Mouse (Mus musculus) kidney, embryonic 15.5 days (tissue): Measurements from ENCODE around the gene R3hdm2. TPM values are rescaled to one million over a fixed set of nuclear protein-coding genes. Genes with fewer than 3 reads are reported as not detected.

Experiments used
- ATAC-seq: fragments of 200-750 bp; cut with Nextera tagmentation; replicated peaks from 2 replicates; pipeline ENCODE4 v1.8.0; 2017; ENCODE audit warnings: moderate TSS enrichment; ENCODE audit not compliant: low FRiP score
- H3K27ac ChIP-seq: fragments of 300-500 bp; sonication (generic); 2 replicates; pipeline ENCODE4 v1.5.1; 2015; ENCODE audit warnings: mild to moderate bottlenecking, inconsistent platforms
- H3K27me3 ChIP-seq: fragments of 300-500 bp; sonication (generic); 2 replicates; pipeline ENCODE4 v1.6.1; 2015; ENCODE audit warnings: inconsistent platforms
- H3K36me3 ChIP-seq: fragments of 300-500 bp; sonication (generic); 2 replicates; pipeline ENCODE4 v1.6.1; 2015; ENCODE audit warnings: inconsistent platforms
- H3K4me1 ChIP-seq: fragments of 300-500 bp; sonication (generic); 2 replicates; pipeline ENCODE4 v1.6.1; 2015; ENCODE audit warnings: inconsistent platforms
- H3K4me2 ChIP-seq: fragments of 300-500 bp; sonication (generic); 2 replicates; pipeline ENCODE4 v1.6.1; 2015; ENCODE audit warnings: moderate library complexity, mild to moderate bottlenecking, inconsistent platforms
- H3K4me3 ChIP-seq: fragments of 300-500 bp; sonication (generic); replicated peaks from 2 replicates; pipeline ENCODE4 v1.5.1; 2015; ENCODE audit warnings: mild to moderate bottlenecking, inconsistent platforms
- H3K9ac ChIP-seq: fragments of 300-500 bp; sonication (generic); 2 replicates; pipeline ENCODE4 v1.6.1; 2015; ENCODE audit warnings: mild to moderate bottlenecking, inconsistent platforms
- H3K9me3 ChIP-seq: fragments of 300-500 bp; sonication (generic); replicated peaks from 2 replicates; pipeline ENCODE4 v1.6.1; 2016; ENCODE audit warnings: inconsistent platforms
- WGBS: fragments of 180-500 bp; shearing (Covaris S2); methylation state at CpG from one replicate; pipeline ENCODE4 v1.1.7; 2015; ENCODE audit warnings: mixed read lengths; 5-methylcytosine and 5-hydroxymethylcytosine counted together
- polyA plus RNA-seq: library from polyadenylated mRNA; unstranded; fragments of >200 nt; fragmentation: Nextera tagmentation; extraction: Ambion mirVana; gene quantifications from 2 replicates; pipeline ENCODE4 v1.2.1, GENCODE M21; 2015

Gene R3hdm2
- polyA plus RNA-seq, 1 experiment from 2014 or later, result 34.7 TPM

GRCm38 (mm10) chr10:127429538-127429937 is 49.4 kb downstream of the R3hdm2 start:
- no peaks in the 10 kb centered on the region; the same call in 1 of the 2 replicates for H3K36me3 ChIP-seq
- no peak overlapping the region for H3K9ac ChIP-seq
- no peak overlapping the region for H3K4me2 ChIP-seq
- H3K27ac ChIP-seq, result no peak overlapping the region
- no peak overlapping the region for H3K4me3 ChIP-seq
- ATAC-seq, result no peak
- H3K27me3 ChIP-seq, result no peaks in the 10 kb centered on the region
- no peaks in the 10 kb centered on the region for H3K9me3 ChIP-seq
- peaks cover 11% of the 10 kb centered on the region for H3K4me1 ChIP-seq
- WGBS, result 38% methylated on average over 1 of the region's 1 CpGs

GRCm38 (mm10) chr10:127432466-127432865 is 52.3 kb downstream of the R3hdm2 start:
- Histone ChIP-seq H3K4me2 (no peak overlapping the region), H3K36me3 (peaks cover 7% of the 10 kb centered on the region), H3K4me3 (no peak overlapping the region), H3K4me1 (no peaks in the 10 kb centered on the region), H3K9ac (no peak overlapping the region), H3K27me3 (no peaks in the 10 kb centered on the region), H3K9me3 (no peaks in the 10 kb centered on the region), H3K27ac (no peak overlapping the region)
- 91% methylated on average over 4 of the region's 4 CpGs for WGBS
- ATAC-seq, result no peak

GRCm38 (mm10) chr10:127437354-127438113 is 57.4 kb downstream of the R3hdm2 start:
- no peaks in the 10 kb centered on the region for H3K27me3 ChIP-seq
- no peak overlapping the region for H3K27ac ChIP-seq
- 86% methylated on average over 5 of the region's 5 CpGs for WGBS
- no peak for ATAC-seq
- no peak overlapping the region for H3K4me3 ChIP-seq
- no peak overlapping the region for H3K4me2 ChIP-seq
- H3K9ac ChIP-seq, result no peak overlapping the region
- no peaks in the 10 kb centered on the region for H3K9me3 ChIP-seq
- H3K36me3 ChIP-seq, result peaks cover 7% of the 10 kb centered on the region
- H3K4me1 ChIP-seq, result 0 out of 2 replicates have a peak, but pooled peaks cover 3% of the 10 kb centered on the region

- ATAC-seq, result no peak
- peaks cover 75% of the 10 kb centered on the region for H3K36me3 ChIP-seq
- no peaks in the 10 kb centered on the region for H3K27me3 ChIP-seq
- no peak overlapping the region for H3K4me2 ChIP-seq
- no peak overlapping the region for H3K4me3 ChIP-seq
- no peaks in the 10 kb centered on the region for H3K4me1 ChIP-seq
- 91% methylated on average over 1 of the region's 1 CpGs for whole genome bisulfite sequencing
- H3K9ac ChIP-seq, result no peak overlapping the region
- H3K27ac ChIP-seq, result no peak overlapping the region
- H3K9me3 ChIP-seq, result no peaks in the 10 kb centered on the region
Measured at GRCm38 (mm10) chr10:127453701-127454100, 73.6 kb downstream of the R3hdm2 start.

GRCm38 (mm10) chr10:127462411-127463096 is 82.4 kb downstream of the R3hdm2 start:
- ATAC-seq, result no peak
- no peak overlapping the region for H3K27ac ChIP-seq
- no peaks in the 10 kb centered on the region for H3K4me1 ChIP-seq
- H3K9me3 ChIP-seq, result no peaks in the 10 kb centered on the region
- H3K27me3 ChIP-seq, result no peaks in the 10 kb centered on the region
- H3K4me3 ChIP-seq, result no peak overlapping the region
- no peak overlapping the region for H3K9ac ChIP-seq
- 84% methylated on average over 5 of the region's 5 CpGs for WGBS
- no peak overlapping the region for H3K4me2 ChIP-seq
- H3K36me3 ChIP-seq, result peaks cover 93% of the 10 kb centered on the region

GRCm38 (mm10) chr10:127471281-127471988 is 91.3 kb downstream of the R3hdm2 start:
- no peaks in the 10 kb centered on the region for H3K27me3 ChIP-seq
- peaks cover 14% of the 10 kb centered on the region; the same call in 1 of the 2 replicates for H3K4me1 ChIP-seq
- H3K36me3 ChIP-seq, result peaks cover 61% of the 10 kb centered on the region
- no peak overlapping the region; the same call in 1 of the 2 replicates for H3K27ac ChIP-seq
- 57% methylated on average over 15 of the region's 15 CpGs for WGBS
- no peak overlapping the region for H3K9ac ChIP-seq
- no peak for ATAC-seq
- no peaks in the 10 kb centered on the region for H3K9me3 ChIP-seq
- H3K4me3 ChIP-seq, result no peak overlapping the region
- no peak overlapping the region for H3K4me2 ChIP-seq

GRCm38 (mm10) chr10:127472722-127473121 is 92.6 kb downstream of the R3hdm2 start:
- peaks cover 27% of the 10 kb centered on the region for H3K4me1 ChIP-seq
- no peak overlapping the region for H3K9ac ChIP-seq
- no peaks in the 10 kb centered on the region for H3K27me3 ChIP-seq
- no peak overlapping the region for H3K4me3 ChIP-seq
- WGBS, result 90% methylated on average over 9 of the region's 9 CpGs
- no peak overlapping the region for H3K4me2 ChIP-seq
- peaks cover 66% of the 10 kb centered on the region for H3K36me3 ChIP-seq
- H3K27ac ChIP-seq, result no peak overlapping the region
- no peak for ATAC-seq
- H3K9me3 ChIP-seq, result no peaks in the 10 kb centered on the region

- H3K36me3 ChIP-seq, result peaks cover 65% of the 10 kb centered on the region
- H3K9me3 ChIP-seq, result no peaks in the 10 kb centered on the region
- ATAC-seq, result no peak
- peaks cover 33% of the 10 kb centered on the region for H3K4me1 ChIP-seq
- 94% methylated on average over 4 of the region's 4 CpGs for WGBS
- no peak overlapping the region for H3K27ac ChIP-seq
- no peak overlapping the region for H3K9ac ChIP-seq
- H3K27me3 ChIP-seq, result no peaks in the 10 kb centered on the region
- no peak overlapping the region for H3K4me3 ChIP-seq
- H3K4me2 ChIP-seq, result no peak overlapping the region
Measured at GRCm38 (mm10) chr10:127475175-127475574, 95.0 kb downstream of the R3hdm2 start.

- 41% methylated on average over 3 of the region's 3 CpGs for WGBS
- peak; percentile 63 for ATAC-seq
- no peaks in the 10 kb centered on the region for H3K9me3 ChIP-seq
- no peaks in the 10 kb centered on the region for H3K27me3 ChIP-seq
- no peak overlapping the region for H3K9ac ChIP-seq
- no peak overlapping the region for H3K4me2 ChIP-seq
- peaks cover 72% of the 10 kb centered on the region for H3K36me3 ChIP-seq
- H3K27ac ChIP-seq, result peak overlapping the region; percentile 67
- no peak overlapping the region for H3K4me3 ChIP-seq
- H3K4me1 ChIP-seq, result peaks cover 31% of the 10 kb centered on the region
Measured at GRCm38 (mm10) chr10:127476541-127476940, 96.4 kb downstream of the R3hdm2 start.

- H3K36me3 ChIP-seq, result peaks cover 72% of the 10 kb centered on the region
- H3K9me3 ChIP-seq, result no peaks in the 10 kb centered on the region
- ATAC-seq, result no peak
- no peak overlapping the region for H3K4me2 ChIP-seq
- H3K4me1 ChIP-seq, result peaks cover 26% of the 10 kb centered on the region
- no peak overlapping the region for H3K4me3 ChIP-seq
- H3K27ac ChIP-seq, result peak overlapping the region; percentile 67
- WGBS, result 64% methylated on average over 7 of the region's 7 CpGs
- H3K9ac ChIP-seq, result no peak overlapping the region
- H3K27me3 ChIP-seq, result no peaks in the 10 kb centered on the region
Measured at GRCm38 (mm10) chr10:127477301-127477700, 97.2 kb downstream of the R3hdm2 start.

GRCm38 (mm10) chr10:127479131-127479530 is 99.0 kb downstream of the R3hdm2 start:
- Histone ChIP-seq H3K4me2 (no peak overlapping the region), H3K36me3 (peaks cover 72% of the 10 kb centered on the region), H3K4me3 (no peak overlapping the region), H3K9me3 (no peaks in the 10 kb centered on the region), H3K9ac (no peak overlapping the region), H3K27ac (no peak overlapping the region), H3K4me1 (peaks cover 26% of the 10 kb centered on the region), H3K27me3 (no peaks in the 10 kb centered on the region)
- 91% methylated on average over 4 of the region's 4 CpGs for WGBS
- ATAC-seq, result no peak
